Mouse (Mus musculus): Measurements from ENCODE around the gene Phlpp2.

DNA sequence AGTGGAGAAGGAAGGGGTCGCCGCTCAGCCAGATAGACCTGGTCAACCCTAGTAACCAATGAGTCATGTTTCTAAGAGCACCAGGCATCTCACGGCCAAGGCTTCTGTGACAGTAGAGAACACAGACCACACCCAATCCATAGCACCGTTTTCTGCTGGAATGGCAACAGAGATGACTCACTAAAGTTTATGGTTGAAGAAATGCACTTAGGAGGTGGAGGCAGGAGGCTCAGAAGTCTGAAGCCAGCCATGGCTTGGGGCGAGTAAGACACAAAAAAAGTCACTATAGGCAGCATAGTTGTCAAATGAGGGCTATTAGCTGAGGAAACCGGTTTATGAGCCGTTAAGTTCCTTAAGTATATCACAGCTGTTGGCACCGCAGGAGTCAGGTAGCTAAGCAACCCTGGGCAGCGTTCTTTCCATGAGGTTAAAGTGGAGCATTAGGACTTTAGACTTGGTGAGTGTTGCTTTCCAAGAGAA, 76.9 kb downstream of the Phlpp2 start:
- no peak for TF ChIP-seq EP300 (IDR thresholded peaks at IDR 0.05)
- no peak for TF ChIP-seq CTCF (IDR thresholded peaks at IDR 0.05)
